Mouse (Mus musculus): Measurements from ENCODE around the gene Dnaja3.

GRCm38 (mm10) chr16:4613736-4614135, 26.1 kb upstream of the Dnaja3 start:
- no peak for TF ChIP-seq EP300 (IDR thresholded peaks at IDR 0.05; ENCODE audit: low read depth)
- no peak for TF ChIP-seq CTCF (IDR thresholded peaks at IDR 0.05; ENCODE audit: low read depth)
